In genomic region chr5:150195514-150196210, GRCm38 (mm10) we compare ENCODE assay signal across 8 mouse cellular contexts.
A peak's percentile ranks its signal among the peaks of the same experiment; 100 is the strongest.
DNase-seq lines count a peak whose midpoint lies in the region; ATAC-seq lines count a peak whose summit lies in the region.

No protein-coding gene starts in this region.

- H3K9me3 ChIP-seq in erythroblast, embryonic 14.5 days (ENCODE audit: control insufficient read depth, low read length) = peaks cover 1% of the 10 kb centered on the region; the same call in 1 of the 2 replicates
- peaks cover 2% of the 10 kb centered on the region for H3K9me3 ChIP-seq in heart, embryonic 11.5 days (replicated peaks; ENCODE audit: control insufficient read depth, low read length)
- H3K9me3 ChIP-seq in kidney, embryonic 14.5 days (ENCODE audit: control insufficient read depth, low read length) = 0 out of 2 replicates have a peak, but pooled peaks cover under 1% of the 10 kb centered on the region
- H3K9me3 ChIP-seq in limb, embryonic 15.5 days = no peaks in the 10 kb centered on the region
- 0 out of 2 replicates have a peak, but pooled peaks cover under 1% of the 10 kb centered on the region for H3K9me3 ChIP-seq in midbrain, embryonic 16.5 days (replicated peaks; ENCODE audit: control insufficient read depth, low read length, poor library complexity, severe bottlenecking)

- peak overlapping the region; percentile 67 for H3K9ac ChIP-seq in heart, embryonic 11.5 days (ENCODE audit: low read depth, low read length)
- no peak overlapping the region for H3K9ac ChIP-seq in kidney, embryonic 14.5 days (ENCODE audit: low read depth, low read length)
- H3K9ac ChIP-seq in limb, embryonic 15.5 days = peak overlapping the region; percentile 14; the same call in 1 of the 2 replicates
- H3K9ac ChIP-seq in midbrain, embryonic 16.5 days (ENCODE audit: low read depth, low read length) = peak overlapping the region; percentile 60

- peaks cover 7% of the 10 kb centered on the region for H3K4me1 ChIP-seq in erythroblast, embryonic 14.5 days (ENCODE audit: control insufficient read depth)
- H3K4me1 ChIP-seq in heart, embryonic 11.5 days (ENCODE audit: control insufficient read depth, insufficient read depth, low read length) = no peaks in the 10 kb centered on the region
- peaks cover 4% of the 10 kb centered on the region; the same call in 1 of the 2 replicates for H3K4me1 ChIP-seq in kidney, embryonic 14.5 days (ENCODE audit: control insufficient read depth, insufficient read depth, low read length)
- peaks cover 4% of the 10 kb centered on the region for H3K4me1 ChIP-seq in limb, embryonic 15.5 days
- peaks cover 3% of the 10 kb centered on the region for H3K4me1 ChIP-seq in midbrain, embryonic 16.5 days (ENCODE audit: control insufficient read depth, insufficient read depth, low read length)

- peak overlapping the region; percentile 56 for H3K4me3 ChIP-seq in erythroblast, embryonic 14.5 days (replicated peaks)
- peak overlapping the region; percentile 50 for H3K4me3 ChIP-seq in heart, embryonic 11.5 days (ENCODE audit: low read depth, low read length)
- H3K4me3 ChIP-seq in kidney, embryonic 14.5 days (ENCODE audit: low read length) = peak overlapping the region; percentile 40
- H3K4me3 ChIP-seq in limb, embryonic 15.5 days = peak overlapping the region; percentile 41
- H3K4me3 ChIP-seq in midbrain, embryonic 16.5 days (ENCODE audit: low read depth, low read length) = peak overlapping the region; percentile 38

- ATAC-seq in heart, embryonic 11.5 days (replicated peaks; ENCODE audit: insufficient number of reproducible peaks, low FRiP score, low TSS enrichment) = peak; percentile 69
- peak; percentile 83 for ATAC-seq in kidney, embryonic 14.5 days (ENCODE audit: low FRiP score, low TSS enrichment)
- ATAC-seq in limb, embryonic 15.5 days (ENCODE audit: insufficient number of reproducible peaks, low FRiP score, low TSS enrichment, low read depth) = peak; percentile 72; the same call in 1 of the 2 replicates
- ATAC-seq in midbrain, embryonic 16.5 days = 0 out of 2 replicates have a peak, but pooled peaks have one; percentile 56

- no peaks in the 10 kb centered on the region for H3K27me3 ChIP-seq in erythroblast, embryonic 14.5 days (ENCODE audit: control insufficient read depth)
- H3K27me3 ChIP-seq in heart, embryonic 11.5 days (ENCODE audit: control insufficient read depth, insufficient read depth, low read length) = no peaks in the 10 kb centered on the region
- no peaks in the 10 kb centered on the region for H3K27me3 ChIP-seq in kidney, embryonic 14.5 days (ENCODE audit: control insufficient read depth, insufficient read depth, low read length)
- H3K27me3 ChIP-seq in limb, embryonic 15.5 days = no peaks in the 10 kb centered on the region
- no peaks in the 10 kb centered on the region for H3K27me3 ChIP-seq in midbrain, embryonic 16.5 days (ENCODE audit: control insufficient read depth, insufficient read depth, low read depth, low read length)

- H3K27ac ChIP-seq in heart, embryonic 11.5 days (ENCODE audit: low read depth, low read length) = peak overlapping the region; percentile 50
- no peak overlapping the region for H3K27ac ChIP-seq in kidney, embryonic 14.5 days (ENCODE audit: low read depth, low read length)
- peak overlapping the region; percentile 48 for H3K27ac ChIP-seq in limb, embryonic 15.5 days
- no peak overlapping the region; the same call in 1 of the 2 replicates for H3K27ac ChIP-seq in midbrain, embryonic 16.5 days (ENCODE audit: low read length)

- H3K36me3 ChIP-seq in erythroblast, embryonic 14.5 days (ENCODE audit: control insufficient read depth) = no peaks in the 10 kb centered on the region
- no peaks in the 10 kb centered on the region for H3K36me3 ChIP-seq in heart, embryonic 11.5 days (ENCODE audit: control insufficient read depth, insufficient read depth, low read length)
- H3K36me3 ChIP-seq in kidney, embryonic 14.5 days (ENCODE audit: control insufficient read depth, insufficient read depth, low read length) = no peaks in the 10 kb centered on the region
- no peaks in the 10 kb centered on the region for H3K36me3 ChIP-seq in limb, embryonic 15.5 days
- H3K36me3 ChIP-seq in midbrain, embryonic 16.5 days (ENCODE audit: control insufficient read depth, insufficient read depth, low read length) = no peaks in the 10 kb centered on the region

- H3K4me2 ChIP-seq in heart, embryonic 11.5 days = peak overlapping the region; percentile 83
- H3K4me2 ChIP-seq in kidney, embryonic 14.5 days (replicated peaks; ENCODE audit: low read depth, low read length) = peak overlapping the region; percentile 59
- peak overlapping the region; percentile 67 for H3K4me2 ChIP-seq in limb, embryonic 15.5 days
- H3K4me2 ChIP-seq in midbrain, embryonic 16.5 days (ENCODE audit: low read length) = peak overlapping the region; percentile 77

- 5% methylated on average over 22 of the region's 22 CpGs for WGBS in heart, embryonic 11.5 days (ENCODE audit: insufficient replicate concordance)
- WGBS in kidney, embryonic 14.5 days = 3% methylated on average over 22 of the region's 22 CpGs
- WGBS in limb, embryonic 15.5 days = 4% methylated on average over 22 of the region's 22 CpGs
- WGBS in midbrain, embryonic 16.5 days = 4% methylated on average over 22 of the region's 22 CpGs

- DNase-seq in urinary bladder, adult 18-20 months (ENCODE audit: low spot score in 2 of 2) = peak; percentile 43 to 60
- no peak for DNase-seq in urinary bladder, adult 2 months (ENCODE audit: low spot score)
- peak; percentile 48 to 73 for DNase-seq in spleen, postnatal 4 days (ENCODE audit: low spot score in 2 of 2)

Comparison
In these comparisons a context has a peak if more than half of its experiments do, and no peak if none do; other contexts are left out.
1. H3K27ac ChIP-seq: peak in heart, embryonic 11.5 days (single experiment) and limb, embryonic 15.5 days (single experiment); none in kidney, embryonic 14.5 days (single experiment) and midbrain, embryonic 16.5 days (single experiment).
2. Peak in every context shown above with its lines, with median percentiles within 50 percentile points of each other: H3K4me3 ChIP-seq, ATAC-seq and H3K4me2 ChIP-seq.